Mouse (Mus musculus) R1 (cell line): ENCODE measurements around the gene Vmn1r43.
"Not testable (repeated sequence)": the region's sequence is repeated elsewhere in the genome, so short reads cannot be mapped to it uniquely, and the experiment has no call there.

ENCODE experiments used
- DNase-seq: peaks from one replicate; pipeline ENCODE4 v3.0.0-alpha.2; 2018; ENCODE audit warnings: low read depth, low spot score

Vmn1r43 gene

DNA sequence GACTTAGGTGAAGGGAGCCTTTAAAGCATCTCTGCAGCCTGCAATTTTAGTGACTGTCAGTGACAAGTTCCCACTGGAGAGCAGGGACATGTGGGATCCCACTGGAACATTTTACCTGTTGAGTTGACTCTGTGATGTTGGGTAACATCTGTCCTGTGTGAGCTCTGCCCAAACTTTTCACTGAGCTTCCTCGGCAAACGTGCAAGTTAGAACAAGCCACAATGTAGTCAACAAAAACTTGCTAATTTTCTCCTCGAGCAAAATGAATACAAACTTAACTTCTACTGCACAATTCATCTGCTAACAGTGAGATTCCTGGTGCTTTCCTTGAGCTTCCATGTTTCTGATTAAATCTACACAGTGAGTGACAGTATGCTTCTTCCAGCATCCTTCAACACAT, at the start of gene Vmn1r43, which contains the start of gene Vmn1r42:
Gene Vmn1r43, minus strand, starts transcription at position 101 of the 400 bp plus-strand sequence.
Gene Vmn1r42, minus strand, starts transcription at position 101 of the 400 bp plus-strand sequence.
- not testable (repeated sequence) for DNase-seq

DNA sequence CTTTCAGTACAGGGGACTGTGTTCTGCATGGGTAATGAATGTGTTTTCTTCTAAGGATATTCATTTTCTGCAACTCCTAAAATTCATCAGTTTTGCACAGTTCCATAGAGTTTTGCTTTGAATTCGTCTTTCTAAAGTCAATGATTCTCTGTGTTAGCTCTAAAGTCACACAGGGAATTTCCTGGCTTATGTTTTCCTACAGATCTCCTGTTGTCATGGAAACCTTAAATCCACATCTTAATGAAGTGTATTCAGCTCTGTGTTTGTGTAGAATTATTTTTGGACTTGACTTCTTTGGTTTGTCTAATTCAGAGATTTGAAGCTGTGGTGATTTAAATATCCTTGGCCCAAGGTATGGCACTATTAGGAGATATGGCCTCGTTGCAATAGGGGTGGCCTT, 7.6 kb upstream of the Vmn1r43 start:
- no peak for DNase-seq

DNA sequence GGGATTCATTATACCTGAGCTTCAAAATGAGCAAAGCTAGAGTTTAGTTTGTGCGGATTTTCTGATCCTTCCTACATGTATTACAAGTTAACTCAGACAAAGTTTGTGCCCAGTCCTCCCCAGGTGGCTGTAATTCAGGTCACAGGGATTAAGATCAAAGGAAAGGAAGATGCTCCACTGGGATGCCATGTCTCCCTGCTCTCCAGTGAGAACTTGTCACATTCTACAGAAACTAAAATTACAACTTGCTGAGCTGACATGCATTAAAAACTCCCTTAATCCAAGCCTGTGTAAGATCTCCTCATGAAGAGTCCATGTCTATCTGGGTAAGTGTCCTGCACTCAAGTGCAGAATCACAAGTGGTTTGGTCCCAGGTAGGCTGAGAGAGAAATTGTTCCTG, 7.1 kb upstream of the Vmn1r43 start, which contains the start of gene Vmn1r44:
Gene Vmn1r44, plus strand, starts transcription at position 301 of the 400 bp plus-strand sequence.
- no peak for DNase-seq

DNA sequence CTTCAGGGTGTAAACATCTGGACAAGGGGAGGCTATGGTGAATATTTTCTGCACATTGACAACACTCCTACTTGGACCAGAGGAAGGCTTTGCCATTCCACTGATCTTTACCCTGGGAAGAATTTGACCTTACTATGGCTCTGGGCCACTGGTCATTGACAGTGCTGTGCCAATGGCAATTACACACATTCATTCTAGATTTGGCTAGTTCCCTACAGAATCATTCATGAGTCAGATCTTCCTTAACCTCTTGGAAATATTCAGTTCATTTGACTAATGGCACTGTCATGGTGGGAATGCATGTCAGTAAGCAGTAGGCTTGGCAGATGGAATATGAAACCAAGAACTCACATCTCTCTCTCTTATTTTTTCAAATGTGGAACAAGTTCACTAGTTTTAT, 4.7 kb upstream of the Vmn1r43 start:
- DNase-seq, result no peak

DNA sequence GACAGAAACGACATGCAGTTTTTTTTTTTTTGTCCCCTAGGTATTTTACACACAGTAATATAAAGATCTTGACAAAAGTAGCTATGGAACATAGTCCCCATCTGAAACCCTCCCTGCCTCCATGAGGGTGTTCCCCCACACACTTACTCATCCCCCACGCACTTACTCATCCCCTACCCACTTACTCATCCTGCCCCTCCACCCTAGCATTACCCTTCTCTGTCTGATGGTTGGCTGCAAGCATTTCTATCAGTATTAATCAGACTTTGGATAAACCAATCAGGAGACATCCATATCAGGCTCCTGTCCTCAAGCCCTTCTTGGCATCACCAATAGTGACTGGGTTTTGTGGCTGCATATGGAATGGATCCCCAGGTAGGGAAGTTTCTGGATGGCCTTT, 750 bp upstream of the Vmn1r43 start:
- DNase-seq, result no peak

DNA sequence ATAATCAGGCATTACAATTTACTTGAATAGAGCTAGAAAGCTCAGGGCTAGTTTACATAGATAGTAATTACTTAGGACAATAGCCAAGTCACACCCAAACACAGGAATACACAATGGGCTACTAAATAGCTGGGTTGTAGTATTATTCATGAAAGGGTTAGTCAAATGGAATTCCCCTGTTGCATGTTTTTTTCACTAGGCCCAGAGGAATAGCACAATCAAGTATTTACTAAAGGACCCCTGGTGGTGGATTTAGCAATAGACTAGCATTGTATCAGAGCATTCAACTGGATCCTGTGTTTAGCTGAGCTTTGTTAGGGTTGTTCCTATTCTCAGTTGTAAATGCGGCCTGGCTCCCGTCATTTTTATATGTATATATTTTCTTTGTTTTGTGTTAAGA, 8.2 kb downstream of the Vmn1r43 start:
- peak; percentile 74 for DNase-seq

DNA sequence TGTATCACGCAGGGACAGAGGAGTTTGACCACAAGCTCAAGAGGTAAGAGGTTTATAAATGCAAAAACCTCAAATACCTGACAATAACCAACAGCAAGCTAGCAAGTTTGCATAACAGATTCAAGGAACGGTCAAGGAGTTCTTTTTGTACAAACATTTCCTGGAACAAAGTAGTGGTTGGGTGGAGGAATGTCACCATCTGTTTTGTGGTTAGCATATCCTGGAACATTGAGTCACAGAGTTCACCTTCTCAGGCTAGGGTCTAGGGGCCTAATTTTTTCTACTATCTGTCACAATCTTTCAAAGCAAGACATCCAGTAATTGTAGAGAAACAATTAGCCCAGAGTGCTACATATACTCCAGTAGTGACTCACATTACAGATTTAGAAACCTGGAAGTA, 8.9 kb downstream of the Vmn1r43 start:
- DNase-seq, result peak; percentile 78

DNA sequence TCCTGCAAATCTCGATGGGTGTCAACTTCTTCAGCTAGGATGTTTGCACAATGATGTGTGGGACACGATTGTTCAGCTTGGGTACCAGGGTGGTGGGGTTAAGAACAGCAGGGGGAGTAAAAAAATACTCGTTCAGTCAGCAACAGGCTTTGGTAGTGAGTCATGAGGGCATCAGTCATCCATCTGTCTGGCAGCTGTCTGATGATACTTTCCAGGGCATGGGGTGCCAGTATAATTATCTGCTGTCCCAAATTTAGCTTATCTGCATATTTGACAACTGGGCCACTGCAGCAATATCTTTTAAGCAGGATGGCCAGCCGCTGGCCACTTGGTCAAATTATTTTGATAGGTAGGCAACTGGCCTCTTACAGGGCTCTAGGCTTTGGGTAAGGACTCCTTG, 12.4 kb downstream of the Vmn1r43 start:
- no peak for DNase-seq

DNA sequence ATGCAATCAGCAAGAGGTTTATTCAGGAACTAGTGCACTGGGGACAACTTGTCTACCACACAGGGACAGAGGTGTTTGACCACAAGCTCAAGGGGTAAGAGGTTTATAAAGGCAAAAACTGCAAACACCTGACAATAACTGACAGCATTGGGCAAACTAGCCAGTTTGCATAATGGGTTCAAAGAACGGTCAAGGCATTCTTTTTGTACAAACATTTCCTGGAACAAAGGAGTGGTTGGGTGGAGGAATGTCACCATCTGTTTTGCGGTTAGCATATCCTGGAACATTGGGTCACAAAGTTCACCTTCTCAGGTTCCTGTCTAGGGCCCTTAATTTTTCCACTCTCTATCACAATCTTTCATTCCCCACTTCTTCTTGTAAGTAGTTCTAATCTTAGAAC, 16.4 kb downstream of the Vmn1r43 start:
- peak; percentile 89 for DNase-seq

DNA sequence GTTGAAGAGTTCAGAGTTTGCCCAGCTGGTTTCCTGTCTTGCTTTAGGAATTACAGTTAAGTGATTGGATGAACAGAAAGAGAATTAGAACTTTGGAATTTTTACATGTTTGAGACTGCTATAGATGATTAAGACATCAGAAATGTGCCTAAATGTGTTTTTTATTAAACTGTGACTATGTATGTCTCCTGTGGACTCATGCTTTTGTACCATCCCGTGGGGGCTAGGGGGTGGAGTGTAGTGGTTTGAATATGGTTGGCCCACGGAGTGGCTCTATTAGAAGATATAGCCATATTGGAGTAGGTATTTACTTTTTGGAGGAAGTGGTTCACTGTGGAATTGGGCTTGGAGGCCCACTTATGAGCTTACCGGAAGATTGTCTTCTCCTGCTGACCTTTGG, 18.7 kb downstream of the Vmn1r43 start:
- no peak for DNase-seq
